Mouse (Mus musculus): ENCODE data around the gene Zswim7. TPM values are rescaled to one million over a fixed set of nuclear protein-coding genes. Genes with fewer than 3 reads are reported as not detected.
A peak's percentile ranks its signal among the peaks of the same experiment; 100 is the strongest.

Gene Zswim7
- total RNA-seq, 2 experiments from 2014 or later, result 13.7 to 14.5 TPM

DNA sequence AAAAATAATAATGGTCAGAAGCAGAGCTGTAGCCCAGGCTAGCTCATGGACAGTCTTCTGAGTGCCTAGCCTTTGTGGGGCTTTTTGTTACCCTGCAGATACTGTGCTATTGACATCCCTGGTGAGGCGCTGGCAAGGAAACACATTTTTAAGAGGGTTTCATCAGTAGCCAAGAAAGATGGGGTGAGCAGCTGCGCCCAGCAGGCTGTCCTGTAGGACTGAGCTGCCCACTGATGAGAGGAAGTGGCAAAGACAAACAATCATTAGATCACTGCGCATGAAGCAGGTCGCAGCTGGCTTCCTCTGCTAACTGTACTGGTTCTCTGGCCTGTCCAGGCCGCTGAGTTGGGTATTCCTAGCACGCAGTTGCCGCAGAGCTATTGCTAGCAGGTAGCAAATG is 17.6 kb downstream of the Zswim7 start:
- DNase-seq, result no peak
- intact Hi-C loops (cut with DNase I), result no loop called here

GRCm38 (mm10) chr11:62259214-62259613 is 22.0 kb downstream of the Zswim7 start:
- intact Hi-C loops (cut with DNase I), result no loop called here
- no peak for DNase-seq

DNA sequence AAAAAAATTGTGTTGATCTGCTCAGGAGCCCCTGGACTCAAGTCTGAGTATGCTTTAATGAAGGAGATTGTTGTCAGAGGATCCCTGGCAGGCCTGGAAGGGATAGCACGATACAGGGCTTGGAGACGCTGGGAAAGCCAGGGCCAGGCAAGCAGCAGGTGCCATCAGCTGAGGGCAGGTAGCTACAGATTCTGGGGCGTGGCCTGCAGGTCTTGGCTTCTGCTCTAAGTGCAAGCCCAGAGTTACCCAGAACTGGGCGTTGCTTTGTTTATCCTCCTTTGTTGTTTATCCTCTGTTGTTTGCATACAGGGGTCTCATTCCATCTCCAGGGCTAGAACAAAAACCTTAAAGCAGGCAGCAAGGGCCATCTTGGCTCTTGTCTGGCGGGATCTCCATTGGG is 27.8 kb downstream of the Zswim7 start:
- DNase-seq, result no peak
- intact Hi-C loops (cut with DNase I), result no loop called here

- peak in 1 of 2 experiments; percentile 16 for DNase-seq
- intact Hi-C loops (cut with DNase I), result no loop called here
Measured at GRCm38 (mm10) chr11:62251047-62251446, 30.1 kb downstream of the Zswim7 start.

GRCm38 (mm10) chr11:62249266-62250037 is 31.7 kb downstream of the Zswim7 start:
- intact Hi-C loops (cut with DNase I), result loop anchor here (5.0 kb wide), 1 partner anchor 57 kb away; no protein-coding TSS in a partner anchor
- DNase-seq, result peak; percentile 34 to 43

GRCm38 (mm10) chr11:62248401-62249244 is 32.6 kb downstream of the Zswim7 start, which contains the start of gene Adora2b:
Adora2b (plus strand) TSS chr11:62248984.
- DNase-seq, result peak; percentile 70 to 75
- intact Hi-C loops (cut with DNase I), result loop anchor here (5.0 kb wide), 1 partner anchor 56 kb away; no protein-coding TSS in a partner anchor

- intact Hi-C loops (cut with DNase I), result loop anchor here (5.0 kb wide), 1 partner anchor 56 kb away; no protein-coding TSS in a partner anchor
- no peak for DNase-seq
Measured at GRCm38 (mm10) chr11:62247759-62248400, 33.3 kb downstream of the Zswim7 start.

DNA sequence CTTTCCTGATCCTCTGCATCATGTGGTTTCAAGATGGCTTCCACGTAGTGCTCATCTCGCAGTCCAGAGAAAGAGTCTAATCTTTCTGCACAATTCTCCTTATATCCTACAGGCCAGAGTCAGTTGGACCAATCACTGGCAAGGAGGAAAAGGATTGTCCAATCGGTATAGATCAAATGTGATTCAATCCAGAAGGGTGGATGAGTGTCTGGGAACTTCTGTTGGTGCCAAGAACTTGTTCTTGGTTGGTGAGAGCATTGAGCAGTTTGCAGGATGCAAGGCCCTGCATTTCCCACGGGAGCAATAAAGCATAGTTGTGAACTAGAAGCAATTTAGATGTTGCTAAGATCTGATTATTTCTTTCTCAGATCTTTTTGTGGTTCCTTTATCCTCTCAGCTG is 36.7 kb downstream of the Zswim7 start:
- no peak for DNase-seq

GRCm38 (mm10) chr11:62243871-62244270 is 37.3 kb downstream of the Zswim7 start:
- DNase-seq, result no peak
- intact Hi-C loops (cut with DNase I), result no loop called here

More for the DNA sequence above, 36.7 kb downstream of the Zswim7 start:
- intact Hi-C loops (cut with DNase I), result no loop called here

DNA sequence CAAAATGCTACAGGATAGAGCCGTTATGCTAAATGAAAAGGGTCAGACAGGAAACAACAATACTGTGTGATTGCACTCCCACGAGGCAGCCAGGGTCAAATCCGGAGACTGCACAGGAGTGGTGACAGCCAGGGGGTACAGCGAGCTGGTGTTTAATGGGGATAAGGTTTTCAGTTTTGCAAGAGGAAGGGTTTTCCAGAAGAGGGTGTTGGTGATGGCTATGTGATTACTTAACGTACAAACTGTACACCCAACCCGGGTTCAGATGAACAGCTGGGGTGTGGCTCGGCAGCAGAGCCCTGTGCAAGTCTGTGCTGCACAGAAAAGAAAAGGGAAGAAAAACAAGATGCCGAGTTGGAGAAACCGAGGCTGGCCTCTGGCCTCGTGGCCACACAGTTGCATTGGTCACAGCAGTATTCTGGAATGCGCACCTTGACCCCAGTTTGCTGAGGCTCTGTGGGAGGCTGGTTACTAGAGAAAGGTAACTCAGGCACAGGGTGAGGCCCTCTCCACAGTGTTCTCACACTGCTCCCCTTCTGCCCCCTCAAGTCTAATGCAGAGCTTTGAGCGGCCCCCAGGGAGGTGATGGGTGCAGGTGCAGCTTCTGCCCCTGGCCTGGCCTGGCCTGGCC is 40.4 kb downstream of the Zswim7 start:
- intact Hi-C loops (cut with DNase I), result no loop called here
- DNase-seq, result no peak

DNA sequence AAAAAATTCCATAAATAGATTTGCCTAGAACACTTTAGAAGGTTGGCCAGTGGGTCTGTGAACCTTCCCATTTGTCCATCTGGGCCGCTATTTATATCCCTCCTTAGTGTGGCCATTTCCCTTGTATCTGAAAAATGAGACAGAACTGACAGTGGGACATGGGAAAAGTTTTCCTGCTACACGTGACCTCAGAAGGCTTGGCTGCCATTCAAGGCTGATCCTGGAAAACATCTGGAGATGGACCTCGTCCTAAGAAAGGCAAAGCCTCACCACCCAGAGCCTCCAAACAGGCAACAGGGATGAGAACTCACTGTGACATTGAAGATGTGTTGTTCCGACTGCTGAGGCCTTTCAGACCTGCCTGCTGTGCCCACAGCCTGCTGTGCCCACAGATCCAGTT is 56.4 kb downstream of the Zswim7 start:
- intact Hi-C loops (cut with DNase I), result no loop called here
- DNase-seq, result peak; percentile 27 to 37

- DNase-seq, result peak; percentile 21 to 40
- intact Hi-C loops (cut with DNase I), result no loop called here
Measured at GRCm38 (mm10) chr11:62223962-62224361, 57.2 kb downstream of the Zswim7 start.

DNA sequence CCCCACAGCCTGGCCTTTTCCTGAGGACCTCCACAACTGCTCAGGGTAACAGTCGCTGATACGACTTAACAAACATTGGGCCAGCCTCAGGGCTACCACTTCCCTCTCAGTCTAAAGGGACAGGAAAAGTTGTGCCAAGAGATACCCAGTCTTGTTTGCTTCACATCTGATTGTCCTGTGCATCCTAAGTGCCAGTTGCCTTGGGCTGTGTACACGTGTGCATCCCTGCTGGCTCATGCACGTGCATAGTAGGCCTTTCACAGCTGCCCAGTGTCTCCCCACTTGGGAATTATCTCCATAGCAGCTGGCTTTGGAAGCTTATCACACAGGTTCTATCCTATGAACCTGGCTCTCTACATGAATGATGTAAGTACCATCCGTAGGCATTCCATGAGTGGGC is 57.8 kb downstream of the Zswim7 start:
- intact Hi-C loops (cut with DNase I), result no loop called here
- DNase-seq, result no peak

DNA sequence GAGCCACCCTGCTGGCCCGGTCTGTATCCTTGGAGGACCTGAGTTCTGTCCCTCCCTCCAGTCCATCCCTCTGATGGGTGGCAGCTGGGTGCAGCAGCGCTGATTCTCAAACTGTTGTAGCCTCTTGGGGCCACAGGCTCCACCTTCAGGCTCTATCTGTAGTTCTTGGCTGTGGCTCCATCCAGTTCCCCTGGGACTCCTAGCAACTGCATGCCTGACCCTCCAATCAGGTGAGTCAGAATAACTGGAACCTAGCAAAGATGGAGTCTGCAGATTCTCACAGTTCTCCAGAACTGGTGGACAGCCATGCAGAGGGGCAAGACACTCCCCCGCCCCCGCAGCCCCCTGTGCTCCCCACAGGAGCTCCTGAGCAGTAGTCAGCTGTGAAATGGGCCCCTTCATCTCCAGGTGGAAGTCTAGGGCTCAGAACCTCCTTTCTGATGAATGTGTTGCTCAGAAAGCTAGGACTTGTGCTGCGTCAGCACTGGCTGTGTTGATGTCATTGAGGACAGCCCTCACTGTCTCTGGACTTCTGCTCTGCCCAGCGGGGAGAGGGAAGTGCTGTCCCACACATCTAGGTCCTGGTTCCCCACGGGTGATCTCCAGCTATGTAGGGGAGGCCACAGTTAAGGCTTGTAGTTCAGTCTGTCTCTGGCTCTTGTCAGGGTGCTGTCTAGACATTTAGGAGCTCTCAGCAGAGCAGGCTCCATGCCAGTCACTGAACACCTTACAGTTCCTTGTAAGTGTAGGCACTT is 60.2 kb downstream of the Zswim7 start:
- intact Hi-C loops (cut with DNase I), result no loop called here

GRCm38 (mm10) chr11:62217751-62218150 is 63.4 kb downstream of the Zswim7 start:
- intact Hi-C loops (cut with DNase I), result no loop called here
- no peak for DNase-seq

More for the DNA sequence above, 60.2 kb downstream of the Zswim7 start:
- peak; percentile 20 to 25 for DNase-seq

Other genes starting within 250 kb of the Zswim7 start
- gene Adora2b, start 32.4 kb downstream of the Zswim7 start, total RNA-seq (2021), result 1 to 10 TPM in 1 of 2 experiments, under 1 TPM in 1; 0.46 to 1.2 TPM
- gene Ttc19, start 98 bp upstream of the Zswim7 start, total RNA-seq (2021), result 10 to 100 TPM; 37.1 to 37.3 TPM
- gene Pigl, start 177.1 kb upstream of the Zswim7 start, total RNA-seq (2021), result 1 to 10 TPM; 2.9 to 3.3 TPM
- 100 to 1,000 TPM; 119 to 134 TPM for gene Ncor1, start 177.2 kb upstream of the Zswim7 start, total RNA-seq (2021)